Mouse (Mus musculus): ENCODE data around the gene Dupd1. TPM values are rescaled to one million over a fixed set of nuclear protein-coding genes. Genes with fewer than 3 reads are reported as not detected.

Dupd1 gene
- not detected for total RNA-seq (2021)

GRCm38 (mm10) chr14:21714486-21714885, at the start of gene Dupd1:
TSS of gene Dupd1 (minus strand) at chr14:21714576.
- no peak for DNase-seq (ENCODE audit: low spot score)
- intact Hi-C loops (cut with DNase I) = no loop called here

GRCm38 (mm10) chr14:21763736-21764135, 49.4 kb upstream of the Dupd1 start:
- no peak for DNase-seq (ENCODE audit: low spot score)
- intact Hi-C loops (cut with DNase I) = no loop called here

- DNase-seq (ENCODE audit: low spot score) = no peak
- intact Hi-C loops (cut with DNase I) = no loop called here
Measured at GRCm38 (mm10) chr14:21761560-21761959, 47.2 kb upstream of the Dupd1 start.

- DNase-seq (ENCODE audit: low spot score) = no peak
- intact Hi-C loops (cut with DNase I) = no loop called here
Measured at GRCm38 (mm10) chr14:21753367-21753766, 39.0 kb upstream of the Dupd1 start.

- intact Hi-C loops (cut with DNase I) = no loop called here
- DNase-seq (ENCODE audit: low spot score) = no peak
Measured at GRCm38 (mm10) chr14:21752411-21752810, 38.0 kb upstream of the Dupd1 start.

GRCm38 (mm10) chr14:21750881-21751542, 36.6 kb upstream of the Dupd1 start, which contains the start of gene Dusp13:
TSS of gene Dusp13 (minus strand) at chr14:21751181.
- intact Hi-C loops (cut with DNase I) = loop anchor here (2.0 kb wide), 1 partner anchor 98 kb away; the partner anchor contains the start of gene Comtd1
- peak; percentile 44 for DNase-seq (ENCODE audit: low spot score)

- intact Hi-C loops (cut with DNase I) = loop anchor here (2.0 kb wide), 1 partner anchor 99 kb away; the partner anchor contains the start of gene Comtd1
- DNase-seq (ENCODE audit: low spot score) = peak; percentile 73
Measured at GRCm38 (mm10) chr14:21750008-21750880, 35.9 kb upstream of the Dupd1 start, which contains the start of gene Samd8. TSS of gene Samd8 (plus strand) at chr14:21750531.

GRCm38 (mm10) chr14:21748142-21748870, 33.9 kb upstream of the Dupd1 start:
- intact Hi-C loops (cut with DNase I) = loop anchor here (5.0 kb wide), 1 partner anchor 251 kb away; no protein-coding TSS in a partner anchor
- no peak for DNase-seq (ENCODE audit: low spot score)

- intact Hi-C loops (cut with DNase I) = loop anchor here (5.0 kb wide), 1 partner anchor 250 kb away; no protein-coding TSS in a partner anchor
- DNase-seq (ENCODE audit: low spot score) = no peak
Measured at GRCm38 (mm10) chr14:21747436-21748141, 33.2 kb upstream of the Dupd1 start.

- no peak for DNase-seq (ENCODE audit: low spot score)
- intact Hi-C loops (cut with DNase I) = loop anchor here (5.0 kb wide), 1 partner anchor 250 kb away; no protein-coding TSS in a partner anchor
Measured at GRCm38 (mm10) chr14:21746846-21747245, 32.5 kb upstream of the Dupd1 start.

GRCm38 (mm10) chr14:21746251-21746650, 31.9 kb upstream of the Dupd1 start:
- DNase-seq (ENCODE audit: low spot score) = no peak
- intact Hi-C loops (cut with DNase I) = loop anchor here (5.0 kb wide), 1 partner anchor 249 kb away; no protein-coding TSS in a partner anchor

- intact Hi-C loops (cut with DNase I) = loop anchor here (5.0 kb wide), 1 partner anchor 248 kb away; no protein-coding TSS in a partner anchor
- DNase-seq (ENCODE audit: low spot score) = no peak
Measured at GRCm38 (mm10) chr14:21745149-21745548, 30.8 kb upstream of the Dupd1 start.

GRCm38 (mm10) chr14:21744169-21744568, 29.8 kb upstream of the Dupd1 start:
- no peak for DNase-seq (ENCODE audit: low spot score)
- intact Hi-C loops (cut with DNase I) = loop anchor here (5.0 kb wide), 1 partner anchor 47 kb away; no protein-coding TSS in a partner anchor

- intact Hi-C loops (cut with DNase I) = loop anchor here (1.0 to 5.0 kb wide), 2 partner anchors 45 to 605 kb away; no protein-coding TSS in a partner anchor
- DNase-seq (ENCODE audit: low spot score) = no peak
Measured at GRCm38 (mm10) chr14:21742441-21742840, 28.1 kb upstream of the Dupd1 start.

- intact Hi-C loops (cut with DNase I) = loop anchor here (1.0 to 5.0 kb wide), 4 partner anchors 44 to 621 kb away; no protein-coding TSS in a partner anchor
- DNase-seq (ENCODE audit: low spot score) = peak; percentile 50
Measured at GRCm38 (mm10) chr14:21741786-21742185, 27.4 kb upstream of the Dupd1 start.

GRCm38 (mm10) chr14:21741314-21741713, 26.9 kb upstream of the Dupd1 start:
- intact Hi-C loops (cut with DNase I) = loop anchor here (2.0 to 5.0 kb wide), 3 partner anchors 44 to 621 kb away; no protein-coding TSS in a partner anchor
- no peak for DNase-seq (ENCODE audit: low spot score)

- DNase-seq (ENCODE audit: low spot score) = no peak
- intact Hi-C loops (cut with DNase I) = loop anchor here (2.0 to 5.0 kb wide), 3 partner anchors 43 to 620 kb away; no protein-coding TSS in a partner anchor
Measured at GRCm38 (mm10) chr14:21740345-21740744, 26.0 kb upstream of the Dupd1 start.

GRCm38 (mm10) chr14:21733131-21733905, 18.9 kb upstream of the Dupd1 start:
- no peak for DNase-seq (ENCODE audit: low spot score)
- intact Hi-C loops (cut with DNase I) = no loop called here
